Mouse (Mus musculus): ENCODE data around the gene Recql5.

Recql5 gene

GRCm38 (mm10) chr11:115902177-115902576 lies 31.1 kb downstream of the Recql5 start:
- no peak for ATAC-seq (ENCODE audit: insufficient number of reproducible peaks, low FRiP score, low TSS enrichment)

- ATAC-seq (ENCODE audit: insufficient number of reproducible peaks, low FRiP score, low TSS enrichment) = no peak
Observed at GRCm38 (mm10) chr11:115901338-115902161, 31.7 kb downstream of the Recql5 start.

- ATAC-seq (ENCODE audit: insufficient number of reproducible peaks, low FRiP score, low TSS enrichment) = no peak
Observed at GRCm38 (mm10) chr11:115900561-115901337, 32.5 kb downstream of the Recql5 start.

- no peak for ATAC-seq (ENCODE audit: insufficient number of reproducible peaks, low FRiP score, low TSS enrichment)
Observed at GRCm38 (mm10) chr11:115899486-115900266, 33.6 kb downstream of the Recql5 start, which contains the start of gene Smim5. Smim5 (plus strand) TSS chr11:115899966.

GRCm38 (mm10) chr11:115898886-115899285 lies 34.4 kb downstream of the Recql5 start:
- ATAC-seq (ENCODE audit: insufficient number of reproducible peaks, low FRiP score, low TSS enrichment) = peak; percentile 90

- ATAC-seq (ENCODE audit: insufficient number of reproducible peaks, low FRiP score, low TSS enrichment) = no peak
Observed at GRCm38 (mm10) chr11:115898446-115898845, 34.8 kb downstream of the Recql5 start.

GRCm38 (mm10) chr11:115894755-115895520 lies 38.3 kb downstream of the Recql5 start:
- ATAC-seq (ENCODE audit: insufficient number of reproducible peaks, low FRiP score, low TSS enrichment) = no peak

- no peak for ATAC-seq (ENCODE audit: insufficient number of reproducible peaks, low FRiP score, low TSS enrichment)
Observed at GRCm38 (mm10) chr11:115893071-115893470, 40.2 kb downstream of the Recql5 start.

- ATAC-seq (ENCODE audit: insufficient number of reproducible peaks, low FRiP score, low TSS enrichment) = no peak
Observed at GRCm38 (mm10) chr11:115892213-115892612, 41.1 kb downstream of the Recql5 start.

GRCm38 (mm10) chr11:115889159-115889558 lies 44.1 kb downstream of the Recql5 start:
- no peak for ATAC-seq (ENCODE audit: insufficient number of reproducible peaks, low FRiP score, low TSS enrichment)

GRCm38 (mm10) chr11:115888020-115888419 lies 45.3 kb downstream of the Recql5 start:
- no peak for ATAC-seq (ENCODE audit: insufficient number of reproducible peaks, low FRiP score, low TSS enrichment)

GRCm38 (mm10) chr11:115886446-115886845 lies 46.8 kb downstream of the Recql5 start:
- ATAC-seq (ENCODE audit: insufficient number of reproducible peaks, low FRiP score, low TSS enrichment) = no peak

GRCm38 (mm10) chr11:115885281-115885680 lies 48.0 kb downstream of the Recql5 start:
- ATAC-seq (ENCODE audit: insufficient number of reproducible peaks, low FRiP score, low TSS enrichment) = no peak

- ATAC-seq (ENCODE audit: insufficient number of reproducible peaks, low FRiP score, low TSS enrichment) = no peak
Observed at GRCm38 (mm10) chr11:115884361-115884760, 48.9 kb downstream of the Recql5 start.

- no peak for ATAC-seq (ENCODE audit: insufficient number of reproducible peaks, low FRiP score, low TSS enrichment)
Observed at GRCm38 (mm10) chr11:115883251-115883650, 50.0 kb downstream of the Recql5 start.

GRCm38 (mm10) chr11:115881002-115881401 lies 52.3 kb downstream of the Recql5 start:
- ATAC-seq (ENCODE audit: insufficient number of reproducible peaks, low FRiP score, low TSS enrichment) = no peak

GRCm38 (mm10) chr11:115878071-115878470 lies 55.2 kb downstream of the Recql5 start:
- ATAC-seq (ENCODE audit: insufficient number of reproducible peaks, low FRiP score, low TSS enrichment) = no peak

- ATAC-seq (ENCODE audit: insufficient number of reproducible peaks, low FRiP score, low TSS enrichment) = no peak
Observed at GRCm38 (mm10) chr11:115877174-115877755, 56.0 kb downstream of the Recql5 start.

- ATAC-seq (ENCODE audit: insufficient number of reproducible peaks, low FRiP score, low TSS enrichment) = no peak
Observed at GRCm38 (mm10) chr11:115876438-115876837, 56.8 kb downstream of the Recql5 start.

All from cerebellum, adult (tissue).